Mouse (Mus musculus): Measurements from ENCODE around the gene Adam12.

Adam12 gene

DNA sequence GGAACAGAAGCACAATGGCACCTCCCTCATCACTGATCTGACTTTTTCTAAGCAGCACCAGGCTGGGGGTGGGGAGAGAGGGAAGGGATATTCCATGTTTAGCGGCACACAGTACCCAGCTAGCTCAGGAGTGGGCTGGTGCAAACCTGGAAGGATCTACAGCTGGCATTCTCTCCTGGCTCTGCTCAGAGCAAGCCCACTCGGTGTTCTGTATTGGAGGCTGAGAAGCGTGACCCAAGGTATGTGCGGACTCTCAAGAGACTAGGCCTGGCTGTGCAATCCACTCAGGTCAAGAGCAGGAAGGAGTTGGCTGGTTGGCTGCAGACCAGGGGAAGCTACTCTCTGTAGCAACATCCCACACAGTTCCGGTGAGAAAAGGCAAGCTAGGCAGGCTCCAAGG lies 312.0 kb downstream of the Adam12 start:
- 0 out of 2 replicates have a peak, but pooled peaks cover 5% of the 10 kb centered on the region for H3K4me1 ChIP-seq (replicated peaks; ENCODE audit: low read depth, low read length)
- peaks cover 6% of the 10 kb centered on the region; the same call in 1 of the 2 replicates for H3K27me3 ChIP-seq (ENCODE audit: insufficient read depth, low read length)
- no peaks in the 10 kb centered on the region for H3K9me3 ChIP-seq (ENCODE audit: low read length)
- no peak overlapping the region for H3K4me3 ChIP-seq (replicated peaks; ENCODE audit: low read length)
- TF ChIP-seq POU5F1 (IDR thresholded peaks at IDR 0.05; ENCODE audit: borderline replicate concordance, low read length) = no peak
- no peak for TF ChIP-seq CTCF (conservative IDR thresholded peaks at IDR 0.05; ENCODE audit: low read length)
- TF ChIP-seq NANOG (IDR thresholded peaks at IDR 0.05; ENCODE audit: borderline replicate concordance, low read length) = no peak
- H3K36me3 ChIP-seq (ENCODE audit: insufficient read depth, low read length) = no peaks in the 10 kb centered on the region

DNA sequence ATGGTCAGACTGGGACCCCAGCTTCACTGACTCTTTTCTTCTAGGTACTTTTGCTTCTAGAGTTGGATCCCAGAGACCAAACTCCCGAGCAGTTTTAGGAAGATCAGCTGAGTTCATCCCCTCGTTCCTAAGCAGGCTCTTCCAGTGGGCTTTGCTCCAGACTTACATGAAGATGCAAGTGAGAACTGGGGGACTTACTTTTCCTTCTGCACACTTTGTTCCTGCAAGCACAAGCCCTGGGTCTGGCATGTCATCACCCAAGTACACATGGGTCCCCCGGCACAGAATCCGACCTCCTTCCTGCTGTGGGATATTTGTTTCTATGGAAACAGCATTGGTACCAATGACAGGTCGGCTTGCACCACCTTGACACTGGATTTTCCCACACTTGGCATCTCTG lies 312.6 kb downstream of the Adam12 start:
- TF ChIP-seq POU5F1 (IDR thresholded peaks at IDR 0.05; ENCODE audit: borderline replicate concordance, low read length) (no peak), NANOG (IDR thresholded peaks at IDR 0.05; ENCODE audit: borderline replicate concordance, low read length) (no peak), CTCF (conservative IDR thresholded peaks at IDR 0.05; ENCODE audit: low read length) (no peak)
- Histone ChIP-seq H3K36me3 (ENCODE audit: insufficient read depth, low read length) (no peaks in the 10 kb centered on the region), H3K4me3 (replicated peaks; ENCODE audit: low read length) (no peak overlapping the region), H3K4me1 (replicated peaks; ENCODE audit: low read depth, low read length) (0 out of 2 replicates have a peak, but pooled peaks cover 5% of the 10 kb centered on the region), H3K27me3 (ENCODE audit: insufficient read depth, low read length) (peaks cover 6% of the 10 kb centered on the region; the same call in 1 of the 2 replicates), H3K9me3 (ENCODE audit: low read length) (0 out of 2 replicates have a peak, but pooled peaks cover 2% of the 10 kb centered on the region)

DNA sequence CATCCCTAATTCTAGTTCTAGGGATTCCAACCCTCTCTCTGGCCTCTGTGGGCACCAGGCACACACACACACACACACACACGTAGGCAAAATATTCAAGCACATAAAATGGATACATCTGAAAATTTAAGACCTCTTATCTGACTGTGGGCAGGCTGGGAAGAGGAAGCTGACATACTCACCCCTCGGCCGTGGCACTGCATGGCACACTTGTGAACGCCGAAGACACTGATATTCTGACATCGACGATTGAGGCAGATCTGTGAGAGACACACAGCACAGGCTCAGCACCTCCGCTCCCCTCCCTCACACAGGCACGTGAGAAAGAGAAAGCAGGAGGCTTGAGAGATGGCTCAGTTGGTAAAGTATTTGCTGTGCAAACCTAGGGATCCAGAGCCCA lies 315.7 kb downstream of the Adam12 start:
- Histone ChIP-seq H3K36me3 (ENCODE audit: insufficient read depth, low read length) (no peaks in the 10 kb centered on the region), H3K4me1 (replicated peaks; ENCODE audit: low read depth, low read length) (0 out of 2 replicates have a peak, but pooled peaks cover 5% of the 10 kb centered on the region), H3K4me3 (replicated peaks; ENCODE audit: low read length) (no peak overlapping the region), H3K27me3 (ENCODE audit: insufficient read depth, low read length) (peaks cover 6% of the 10 kb centered on the region; the same call in 1 of the 2 replicates), H3K9me3 (ENCODE audit: low read length) (0 out of 2 replicates have a peak, but pooled peaks cover 6% of the 10 kb centered on the region)
- TF ChIP-seq NANOG (IDR thresholded peaks at IDR 0.05; ENCODE audit: borderline replicate concordance, low read length) = no peak
- TF ChIP-seq CTCF (conservative IDR thresholded peaks at IDR 0.05; ENCODE audit: low read length) = no peak
- no peak for TF ChIP-seq POU5F1 (IDR thresholded peaks at IDR 0.05; ENCODE audit: borderline replicate concordance, low read length)

DNA sequence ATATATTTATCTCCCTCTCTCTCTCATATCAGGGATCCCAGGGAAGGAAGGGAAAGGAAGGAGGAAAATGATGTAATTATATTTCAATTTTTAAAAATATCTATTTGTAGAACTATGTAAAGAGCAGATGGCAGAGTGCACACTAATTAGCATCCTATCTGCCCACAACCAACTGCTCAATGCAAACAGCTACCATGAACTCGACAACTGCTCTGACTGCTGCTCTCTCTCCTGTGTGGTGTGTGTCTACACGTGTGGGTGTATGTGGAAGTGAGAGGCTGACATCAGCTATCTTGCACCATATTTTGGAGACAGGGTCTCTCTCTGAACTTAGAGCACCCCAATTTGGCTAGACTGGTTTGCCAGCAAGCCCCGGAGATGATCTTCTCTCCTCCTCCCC lies 320.1 kb downstream of the Adam12 start:
- Histone ChIP-seq H3K4me3 (replicated peaks; ENCODE audit: low read length) (no peak overlapping the region), H3K27me3 (ENCODE audit: insufficient read depth, low read length) (0 out of 2 replicates have a peak, but pooled peaks cover 2% of the 10 kb centered on the region), H3K4me1 (replicated peaks; ENCODE audit: low read depth, low read length) (0 out of 2 replicates have a peak, but pooled peaks cover 3% of the 10 kb centered on the region), H3K36me3 (ENCODE audit: insufficient read depth, low read length) (no peaks in the 10 kb centered on the region), H3K9me3 (ENCODE audit: low read length) (0 out of 2 replicates have a peak, but pooled peaks cover 6% of the 10 kb centered on the region)
- TF ChIP-seq NANOG (IDR thresholded peaks at IDR 0.05; ENCODE audit: borderline replicate concordance, low read length) = no peak
- TF ChIP-seq CTCF (conservative IDR thresholded peaks at IDR 0.05; ENCODE audit: low read length) = no peak
- no peak for TF ChIP-seq POU5F1 (IDR thresholded peaks at IDR 0.05; ENCODE audit: borderline replicate concordance, low read length)

DNA sequence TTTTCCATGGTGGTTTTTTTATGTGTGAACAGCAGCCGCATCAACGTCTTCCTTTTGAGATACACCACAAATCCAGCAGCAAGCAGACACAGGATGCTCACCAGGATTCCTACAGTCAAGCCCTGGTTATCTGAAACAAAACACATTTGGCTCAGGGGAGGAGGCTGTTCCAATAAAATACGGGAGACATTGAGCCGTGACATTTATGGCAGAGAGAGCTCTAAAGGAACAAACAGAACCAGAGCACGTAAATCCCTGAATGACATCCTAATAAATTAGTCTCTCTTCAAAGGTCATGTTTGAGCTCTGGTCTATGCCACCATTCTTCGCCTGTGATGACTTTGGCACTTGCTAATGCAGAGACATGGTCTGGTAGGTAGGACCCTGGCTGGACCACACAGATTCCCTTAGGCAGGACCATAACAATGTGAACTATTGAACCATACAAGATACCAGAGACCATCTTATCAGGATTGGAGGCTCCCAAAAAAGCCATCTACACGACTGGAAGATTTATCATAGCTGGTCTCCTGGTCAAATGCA lies 322.0 kb downstream of the Adam12 start:
- no peaks in the 10 kb centered on the region for H3K36me3 ChIP-seq (ENCODE audit: insufficient read depth, low read length)
- H3K27me3 ChIP-seq (ENCODE audit: insufficient read depth, low read length) = no peaks in the 10 kb centered on the region
- no peak overlapping the region for H3K4me3 ChIP-seq (replicated peaks; ENCODE audit: low read length)
- TF ChIP-seq POU5F1 (IDR thresholded peaks at IDR 0.05; ENCODE audit: borderline replicate concordance, low read length) = no peak
- TF ChIP-seq CTCF (conservative IDR thresholded peaks at IDR 0.05; ENCODE audit: low read length) = no peak
- TF ChIP-seq NANOG (IDR thresholded peaks at IDR 0.05; ENCODE audit: borderline replicate concordance, low read length) = no peak
- 0 out of 2 replicates have a peak, but pooled peaks cover 3% of the 10 kb centered on the region for H3K4me1 ChIP-seq (replicated peaks; ENCODE audit: low read depth, low read length)
- H3K9me3 ChIP-seq (ENCODE audit: low read length) = peaks cover 13% of the 10 kb centered on the region; the same call in 1 of the 2 replicates

DNA sequence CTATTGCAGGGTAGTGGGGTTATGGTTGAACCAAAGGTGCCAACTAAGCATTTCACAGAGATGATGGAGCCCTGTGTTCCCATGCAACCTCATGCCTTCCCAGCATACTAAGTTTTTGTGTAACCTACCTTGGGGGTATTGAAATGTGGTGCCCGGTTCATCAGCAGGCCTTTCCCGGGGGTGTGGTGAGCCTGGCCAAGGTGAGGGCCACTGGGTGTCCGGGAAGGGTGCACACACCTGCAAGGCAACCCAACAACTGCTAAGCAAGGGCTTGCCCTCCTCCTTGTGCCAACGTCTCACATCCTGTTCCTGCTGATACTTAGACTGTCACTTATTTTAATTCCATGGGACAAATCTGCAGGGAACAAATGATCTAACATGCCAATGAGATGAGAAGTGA lies 323.0 kb downstream of the Adam12 start:
- H3K27me3 ChIP-seq (ENCODE audit: insufficient read depth, low read length) = no peaks in the 10 kb centered on the region
- peaks cover 14% of the 10 kb centered on the region; the same call in 1 of the 2 replicates for H3K9me3 ChIP-seq (ENCODE audit: low read length)
- no peaks in the 10 kb centered on the region for H3K36me3 ChIP-seq (ENCODE audit: insufficient read depth, low read length)
- 0 out of 2 replicates have a peak, but pooled peaks cover 3% of the 10 kb centered on the region for H3K4me1 ChIP-seq (replicated peaks; ENCODE audit: low read depth, low read length)
- H3K4me3 ChIP-seq (replicated peaks; ENCODE audit: low read length) = no peak overlapping the region
- TF ChIP-seq NANOG (IDR thresholded peaks at IDR 0.05; ENCODE audit: borderline replicate concordance, low read length) = no peak
- no peak for TF ChIP-seq CTCF (conservative IDR thresholded peaks at IDR 0.05; ENCODE audit: low read length)
- no peak for TF ChIP-seq POU5F1 (IDR thresholded peaks at IDR 0.05; ENCODE audit: borderline replicate concordance, low read length)

DNA sequence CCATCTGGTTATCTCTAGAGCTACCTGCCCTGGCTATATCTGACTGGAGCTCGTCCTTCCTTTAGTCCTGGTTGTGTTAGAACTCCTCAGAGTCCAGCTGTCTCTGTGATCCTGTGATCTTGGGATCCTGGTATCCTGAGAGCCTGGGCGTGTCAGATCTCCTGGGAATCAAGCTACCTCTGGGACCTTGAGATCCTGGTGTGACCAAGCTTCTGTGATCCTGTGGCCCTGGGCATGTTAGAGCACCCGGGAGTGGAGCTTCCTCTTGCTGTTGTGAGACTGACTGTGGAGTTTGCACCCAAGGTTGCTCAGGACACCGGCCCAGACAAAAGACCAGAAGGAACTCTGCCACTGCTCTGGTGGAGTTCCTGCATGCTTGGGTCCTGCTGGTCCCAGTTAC lies 332.6 kb downstream of the Adam12 start:
- Histone ChIP-seq H3K36me3 (ENCODE audit: insufficient read depth, low read length) (no peaks in the 10 kb centered on the region), H3K4me3 (replicated peaks; ENCODE audit: low read length) (no peak overlapping the region), H3K9me3 (ENCODE audit: low read length) (no peaks in the 10 kb centered on the region), H3K27me3 (ENCODE audit: insufficient read depth, low read length) (no peaks in the 10 kb centered on the region), H3K4me1 (replicated peaks; ENCODE audit: low read depth, low read length) (no peaks in the 10 kb centered on the region)
- no peak for TF ChIP-seq CTCF (conservative IDR thresholded peaks at IDR 0.05; ENCODE audit: low read length)
- TF ChIP-seq POU5F1 (IDR thresholded peaks at IDR 0.05; ENCODE audit: borderline replicate concordance, low read length) = no peak
- no peak for TF ChIP-seq NANOG (IDR thresholded peaks at IDR 0.05; ENCODE audit: borderline replicate concordance, low read length)

DNA sequence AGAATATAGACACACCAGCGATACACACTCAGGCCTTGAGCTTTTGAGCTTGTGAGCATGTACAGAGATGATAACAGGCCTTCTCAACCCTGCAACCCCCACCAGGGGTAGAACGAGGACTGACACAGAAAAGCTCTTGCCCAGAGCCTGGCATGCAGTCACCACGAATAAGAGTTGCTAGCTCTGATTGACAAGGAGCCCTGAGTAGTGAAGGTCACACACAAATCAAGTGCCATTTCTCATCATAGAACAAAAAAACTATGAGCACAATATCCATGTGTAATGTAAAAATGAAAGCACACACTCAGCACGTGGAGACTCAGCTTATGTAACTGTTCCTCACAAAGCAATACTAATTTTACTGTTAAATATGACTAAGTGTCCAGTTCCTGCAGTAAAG lies 340.1 kb downstream of the Adam12 start:
- Histone ChIP-seq H3K9me3 (ENCODE audit: low read length) (no peaks in the 10 kb centered on the region), H3K27me3 (ENCODE audit: insufficient read depth, low read length) (no peaks in the 10 kb centered on the region; the same call in 1 of the 2 replicates), H3K4me1 (replicated peaks; ENCODE audit: low read depth, low read length) (no peaks in the 10 kb centered on the region), H3K4me3 (replicated peaks; ENCODE audit: low read length) (no peak overlapping the region), H3K36me3 (ENCODE audit: insufficient read depth, low read length) (no peaks in the 10 kb centered on the region)
- TF ChIP-seq NANOG (IDR thresholded peaks at IDR 0.05; ENCODE audit: borderline replicate concordance, low read length) (no peak), CTCF (conservative IDR thresholded peaks at IDR 0.05; ENCODE audit: low read length) (no peak), POU5F1 (IDR thresholded peaks at IDR 0.05; ENCODE audit: borderline replicate concordance, low read length) (no peak)

Data from E14TG2a.4 (cell line).